Mouse (Mus musculus): ENCODE measurements around the gene Orm2.

GRCm38 (mm10) chr4:63405683-63406082, 43.4 kb downstream of the Orm2 start:
- no peak for TF ChIP-seq CTCF (IDR thresholded peaks at IDR 0.05; ENCODE audit: low read depth, low read length)
- no peak for TF ChIP-seq POLR2A (IDR thresholded peaks at IDR 0.05; ENCODE audit: extremely low read depth, insufficient read depth, low read length)

All from liver, adult 2 months (tissue).